Mouse (Mus musculus): ENCODE results near the gene Aspscr1. TPM values are rescaled to one million over a fixed set of nuclear protein-coding genes. Genes with fewer than 3 reads are reported as not detected.
A peak's percentile ranks its signal among the peaks of the same experiment; 100 is the strongest.

The Aspscr1 gene
- total and polyA plus RNA-seq, 3 experiments, result 35.2 to 38.6 (median 38.3) TPM

DNA sequence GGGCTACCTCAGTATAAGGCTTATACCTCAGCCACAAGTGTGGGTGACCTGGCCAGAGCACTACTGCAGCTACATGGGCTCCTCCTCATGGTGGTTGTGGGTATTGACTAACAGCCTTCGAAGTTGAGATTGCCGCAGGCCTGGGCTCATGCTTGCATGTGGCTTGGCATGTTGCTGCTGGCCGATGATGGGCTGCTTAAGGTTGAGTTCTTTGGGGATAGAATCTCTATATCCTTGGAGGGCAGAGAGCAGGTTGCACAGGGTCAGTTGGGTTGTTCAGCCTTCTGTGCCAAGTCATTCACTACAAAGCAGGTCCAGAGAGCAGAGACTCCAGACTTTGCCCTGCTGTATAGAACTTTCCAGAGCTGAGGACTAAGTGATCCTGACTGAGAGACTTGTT, 7.1 kb downstream of the Aspscr1 start:
- TF ChIP-seq EP300 (IDR thresholded peaks at IDR 0.05; ENCODE audit: insufficient read depth, low read depth, low read length) (no peak), CTCF (IDR thresholded peaks at IDR 0.05) (peak; percentile 62)
- no peaks in the 10 kb centered on the region for H3K79me2 ChIP-seq (replicated peaks; ENCODE audit: control insufficient read depth, insufficient read depth, low read length)
- H3K4me3 ChIP-seq, result no peak overlapping the region
- WGBS, result 67% methylated on average over 3 of the region's 3 CpGs
- no peak for DNase-seq
- no peak overlapping the region for H3K9ac ChIP-seq (ENCODE audit: low read depth, low read length)
- H3K4me1 ChIP-seq (ENCODE audit: control insufficient read depth, insufficient read depth, low read length), result peaks cover 2% of the 10 kb centered on the region; the same call in 1 of the 2 replicates
- H3K27me3 ChIP-seq (ENCODE audit: control insufficient read depth, insufficient read depth, low read length), result no peaks in the 10 kb centered on the region
- no peak overlapping the region for H3K27ac ChIP-seq
- no peaks in the 10 kb centered on the region for H3K36me3 ChIP-seq (ENCODE audit: control insufficient read depth, insufficient read depth, low read length)
- intact Hi-C loops (cut with DNase I), result loop anchor here (2.0 kb wide), 1 partner anchor 21 kb away; no protein-coding TSS in a partner anchor

DNA sequence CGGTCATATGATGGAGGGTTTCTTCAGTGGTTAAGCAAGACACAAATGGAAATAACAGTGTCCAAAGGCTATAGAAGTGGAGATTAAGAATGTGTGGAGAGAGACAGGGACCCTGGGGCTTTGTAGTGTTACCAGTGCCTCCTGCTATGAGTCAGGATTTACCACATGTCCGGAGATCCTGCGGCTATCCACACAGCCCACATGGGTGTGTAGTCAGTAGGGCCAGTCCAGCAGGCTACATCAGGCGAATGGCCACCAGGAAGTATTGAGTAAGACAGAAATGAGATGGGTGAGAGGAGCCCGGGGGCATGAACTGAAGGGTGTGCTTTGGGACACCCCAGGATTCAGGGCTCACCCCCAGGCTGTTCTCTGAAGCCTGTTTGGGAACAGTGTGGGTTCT, 9.9 kb downstream of the Aspscr1 start:
- no peak for DNase-seq
- intact Hi-C loops (cut with DNase I), result no loop called here
- 95% methylated on average over 5 of the region's 5 CpGs for WGBS
- Histone ChIP-seq H3K27me3 (ENCODE audit: control insufficient read depth, insufficient read depth, low read length) (no peaks in the 10 kb centered on the region), H3K9ac (ENCODE audit: low read depth, low read length) (no peak overlapping the region), H3K4me1 (ENCODE audit: control insufficient read depth, insufficient read depth, low read length) (peaks cover 2% of the 10 kb centered on the region; the same call in 1 of the 2 replicates), H3K36me3 (ENCODE audit: control insufficient read depth, insufficient read depth, low read length) (no peaks in the 10 kb centered on the region), H3K27ac (no peak overlapping the region), H3K79me2 (replicated peaks; ENCODE audit: control insufficient read depth, insufficient read depth, low read length) (no peaks in the 10 kb centered on the region), H3K4me3 (no peak overlapping the region)
- TF ChIP-seq POLR2A (IDR thresholded peaks at IDR 0.05; ENCODE audit: insufficient read depth, low read depth, low read length), result no peak
- no peak for TF ChIP-seq EP300 (IDR thresholded peaks at IDR 0.05; ENCODE audit: insufficient read depth, low read depth, low read length)
- no peak for TF ChIP-seq CTCF (IDR thresholded peaks at IDR 0.05)

DNA sequence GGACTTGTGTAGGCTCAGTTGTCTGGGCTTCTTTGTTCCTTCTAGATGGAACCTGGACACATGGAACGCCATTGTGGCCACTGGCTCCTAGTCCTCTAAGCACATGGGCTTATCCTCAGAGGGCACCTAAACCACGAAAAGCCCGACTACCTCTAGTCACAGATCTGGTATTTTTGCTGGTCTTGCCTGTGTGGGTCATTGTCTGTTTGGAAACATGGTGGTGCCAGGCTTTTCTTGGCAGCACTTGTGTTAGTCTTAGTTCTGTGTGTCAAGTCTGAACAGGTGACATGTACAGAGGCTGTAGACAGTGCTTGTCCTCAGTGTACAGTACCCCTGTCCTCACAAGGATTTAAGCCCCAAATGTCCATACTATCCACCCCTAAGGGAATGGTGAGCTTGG, 10.8 kb downstream of the Aspscr1 start:
- 90% methylated on average over 3 of the region's 3 CpGs for WGBS
- Histone ChIP-seq H3K27ac (no peak overlapping the region), H3K36me3 (ENCODE audit: control insufficient read depth, insufficient read depth, low read length) (no peaks in the 10 kb centered on the region), H3K79me2 (replicated peaks; ENCODE audit: control insufficient read depth, insufficient read depth, low read length) (no peaks in the 10 kb centered on the region), H3K4me1 (ENCODE audit: control insufficient read depth, insufficient read depth, low read length) (peaks cover 2% of the 10 kb centered on the region; the same call in 1 of the 2 replicates), H3K27me3 (ENCODE audit: control insufficient read depth, insufficient read depth, low read length) (no peaks in the 10 kb centered on the region), H3K4me3 (no peak overlapping the region), H3K9ac (ENCODE audit: low read depth, low read length) (no peak overlapping the region)
- intact Hi-C loops (cut with DNase I), result no loop called here
- no peak for TF ChIP-seq CTCF (IDR thresholded peaks at IDR 0.05)
- TF ChIP-seq POLR2A (IDR thresholded peaks at IDR 0.05; ENCODE audit: insufficient read depth, low read depth, low read length), result no peak
- no peak for TF ChIP-seq EP300 (IDR thresholded peaks at IDR 0.05; ENCODE audit: insufficient read depth, low read depth, low read length)
- DNase-seq, result no peak

DNA sequence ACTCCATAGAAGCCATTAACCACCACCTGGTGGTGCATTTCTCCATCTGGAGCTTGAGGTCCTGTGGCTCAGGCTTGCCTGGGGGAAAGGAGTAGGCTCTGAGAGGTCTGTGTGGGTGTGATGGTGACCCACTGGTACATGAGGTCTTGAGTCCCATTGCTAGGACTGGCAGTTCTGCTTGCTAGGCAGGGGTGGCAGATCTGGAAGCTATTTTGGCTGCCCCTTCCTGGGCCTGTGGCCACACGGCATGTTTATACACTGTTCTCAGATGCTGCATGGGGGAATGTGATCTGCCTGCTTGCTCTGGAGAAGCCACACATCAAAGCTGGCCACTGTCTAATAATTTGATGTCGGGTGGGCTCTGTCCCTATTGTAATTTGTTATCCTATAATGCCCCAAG, 11.3 kb downstream of the Aspscr1 start:
- Histone ChIP-seq H3K27me3 (ENCODE audit: control insufficient read depth, insufficient read depth, low read length) (no peaks in the 10 kb centered on the region), H3K9ac (ENCODE audit: low read depth, low read length) (no peak overlapping the region), H3K4me3 (no peak overlapping the region), H3K79me2 (replicated peaks; ENCODE audit: control insufficient read depth, insufficient read depth, low read length) (no peaks in the 10 kb centered on the region), H3K4me1 (ENCODE audit: control insufficient read depth, insufficient read depth, low read length) (peaks cover 2% of the 10 kb centered on the region; the same call in 1 of the 2 replicates), H3K36me3 (ENCODE audit: control insufficient read depth, insufficient read depth, low read length) (no peaks in the 10 kb centered on the region), H3K27ac (no peak overlapping the region)
- 78% methylated on average over 2 of the region's 2 CpGs for WGBS
- intact Hi-C loops (cut with DNase I), result no loop called here
- DNase-seq, result no peak
- TF ChIP-seq EP300 (IDR thresholded peaks at IDR 0.05; ENCODE audit: insufficient read depth, low read depth, low read length), result no peak
- TF ChIP-seq CTCF (IDR thresholded peaks at IDR 0.05), result 0 out of 2 replicates have a peak, but pooled peaks have one; percentile 7
- no peak for TF ChIP-seq POLR2A (IDR thresholded peaks at IDR 0.05; ENCODE audit: insufficient read depth, low read depth, low read length)

DNA sequence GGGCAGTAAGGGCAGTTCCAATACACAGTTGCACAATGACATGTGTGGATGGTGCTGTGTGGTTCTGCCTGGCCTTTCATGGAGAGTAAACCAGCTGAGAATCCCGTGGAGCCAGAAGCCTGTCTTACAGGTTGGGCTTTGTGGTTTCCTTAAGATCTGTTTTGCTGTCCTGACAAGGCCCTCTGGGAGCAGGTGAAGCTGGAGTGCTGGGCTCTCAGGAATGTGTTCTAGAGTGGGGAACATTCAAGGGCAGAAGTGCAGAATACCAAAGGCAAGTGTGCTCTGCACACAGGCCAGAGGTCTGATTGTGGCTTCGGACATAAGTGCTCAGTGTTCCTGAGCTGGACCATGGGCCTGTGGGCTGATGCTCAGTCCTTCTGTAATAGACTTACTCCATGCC, 11.9 kb downstream of the Aspscr1 start:
- H3K36me3 ChIP-seq (ENCODE audit: control insufficient read depth, insufficient read depth, low read length), result no peaks in the 10 kb centered on the region
- 65% methylated on average over 2 of the region's 2 CpGs for WGBS
- no peak overlapping the region for H3K9ac ChIP-seq (ENCODE audit: low read depth, low read length)
- no peak overlapping the region for H3K4me3 ChIP-seq
- TF ChIP-seq CTCF (IDR thresholded peaks at IDR 0.05), result no peak
- intact Hi-C loops (cut with DNase I), result no loop called here
- 0 out of 2 replicates have a peak, but pooled peaks cover 1% of the 10 kb centered on the region for H3K79me2 ChIP-seq (replicated peaks; ENCODE audit: control insufficient read depth, insufficient read depth, low read length)
- no peak for DNase-seq
- no peak overlapping the region for H3K27ac ChIP-seq
- H3K4me1 ChIP-seq (ENCODE audit: control insufficient read depth, insufficient read depth, low read length), result peaks cover 2% of the 10 kb centered on the region; the same call in 1 of the 2 replicates
- no peaks in the 10 kb centered on the region for H3K27me3 ChIP-seq (ENCODE audit: control insufficient read depth, insufficient read depth, low read length)

DNA sequence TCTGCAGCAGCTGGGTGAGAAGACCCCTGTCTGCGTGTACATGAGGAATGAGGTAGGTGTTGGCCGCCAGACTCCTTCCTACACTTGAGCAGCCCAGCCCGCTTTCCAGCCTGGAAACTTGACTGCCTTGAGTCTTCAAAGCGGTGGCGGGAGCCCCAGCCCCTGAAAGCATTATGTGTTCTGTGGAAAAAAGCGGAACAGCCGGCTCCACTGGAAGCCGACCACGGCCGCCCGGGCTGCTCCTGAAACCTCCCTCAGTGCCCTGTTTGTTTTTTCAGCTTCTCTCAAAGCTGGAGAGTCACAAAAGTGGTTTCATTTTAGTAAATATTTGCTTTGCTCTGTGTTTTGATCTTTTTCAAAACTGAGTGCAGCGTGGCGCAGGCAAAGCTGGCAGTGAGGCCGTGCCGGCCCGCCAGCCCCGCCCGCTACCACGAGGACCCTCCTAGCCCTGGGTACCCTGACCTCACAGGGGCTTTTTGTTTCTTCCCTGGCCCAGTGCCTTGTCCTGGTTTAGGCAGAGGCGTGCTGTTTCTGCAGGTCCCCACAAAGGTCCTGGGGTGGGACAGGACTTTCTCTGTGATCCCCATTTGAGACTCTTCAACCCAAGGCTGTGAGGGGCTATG, 14.0 kb downstream of the Aspscr1 start:
- intact Hi-C loops (cut with DNase I), result no loop called here
- peaks cover 2% of the 10 kb centered on the region; the same call in 1 of the 2 replicates for H3K4me1 ChIP-seq (ENCODE audit: control insufficient read depth, insufficient read depth, low read length)
- H3K36me3 ChIP-seq (ENCODE audit: control insufficient read depth, insufficient read depth, low read length), result no peaks in the 10 kb centered on the region
- no peak overlapping the region for H3K4me3 ChIP-seq
- H3K27me3 ChIP-seq (ENCODE audit: control insufficient read depth, insufficient read depth, low read length), result no peaks in the 10 kb centered on the region
- no peak overlapping the region for H3K27ac ChIP-seq
- H3K9ac ChIP-seq (ENCODE audit: low read depth, low read length), result no peak overlapping the region
- 95% methylated on average over 20 of the region's 20 CpGs for WGBS
- TF ChIP-seq EP300 (IDR thresholded peaks at IDR 0.05; ENCODE audit: insufficient read depth, low read depth, low read length) (no peak), POLR2A (IDR thresholded peaks at IDR 0.05; ENCODE audit: insufficient read depth, low read depth, low read length) (no peak), CTCF (IDR thresholded peaks at IDR 0.05) (no peak)
- DNase-seq, result no peak
- 0 out of 2 replicates have a peak, but pooled peaks cover 1% of the 10 kb centered on the region for H3K79me2 ChIP-seq (replicated peaks; ENCODE audit: control insufficient read depth, insufficient read depth, low read length)
